Mouse (Mus musculus): ENCODE measurements around the gene Tssk2.

Gene Tssk2

GRCm38 (mm10) chr16:17911052-17911595, 12.7 kb downstream of the Tssk2 start, which contains the start of gene Ess2:
Gene Ess2 (minus strand): TSS chr16:17911348.
- peak; percentile 91 to 93 for DNase-seq

DNA sequence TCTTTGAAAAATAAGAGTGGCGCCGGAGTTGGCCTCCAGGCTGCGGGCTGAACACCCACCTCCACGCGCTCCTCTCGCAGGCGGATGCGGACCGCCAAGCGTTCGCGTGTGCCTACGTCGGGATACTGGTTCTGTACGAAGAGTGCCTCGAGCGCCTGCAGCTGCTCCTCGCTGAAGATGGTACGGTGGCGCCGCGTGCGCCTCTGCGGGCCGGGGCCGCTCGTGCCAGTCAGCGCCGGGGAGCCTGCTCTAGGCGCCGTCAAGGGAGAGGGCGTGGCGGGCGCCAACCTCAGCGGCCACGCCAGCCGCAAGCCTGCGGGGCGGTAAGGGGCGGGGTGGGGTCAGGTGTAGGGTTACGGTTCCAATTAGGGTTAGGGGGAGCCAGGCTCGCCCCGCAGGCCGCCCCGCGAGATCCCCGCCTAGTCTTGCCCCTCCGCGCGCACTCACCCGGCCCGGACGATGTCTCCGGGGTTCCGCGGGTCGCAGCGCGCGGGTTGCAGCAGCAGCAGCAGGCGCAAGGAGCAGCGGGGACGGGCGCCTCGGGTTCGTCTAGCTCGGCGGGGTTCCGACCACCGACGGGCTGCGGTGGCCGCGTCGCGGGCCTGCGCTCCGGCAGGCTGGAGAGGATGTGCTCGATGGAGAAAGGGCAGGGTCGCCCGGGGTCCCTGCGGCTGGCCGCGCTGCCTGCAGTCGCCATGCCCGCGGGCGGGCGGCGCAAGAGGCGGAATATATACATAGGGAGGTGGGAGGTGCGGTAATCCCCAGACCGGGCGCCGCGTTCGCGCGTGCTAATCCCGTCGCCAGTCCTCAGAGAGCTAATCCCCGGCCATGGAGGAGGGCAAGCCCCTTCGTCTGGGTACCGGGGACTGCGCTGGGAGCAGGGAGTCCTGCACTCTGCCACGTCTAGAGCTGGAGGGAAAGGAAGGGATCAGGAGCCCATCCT, 16.1 kb downstream of the Tssk2 start, which contains the start of gene Gsc2:
Gsc2 (minus strand) TSS at position 753 of the 943 bp plus-strand sequence.
- DNase-seq: no peak

DNA sequence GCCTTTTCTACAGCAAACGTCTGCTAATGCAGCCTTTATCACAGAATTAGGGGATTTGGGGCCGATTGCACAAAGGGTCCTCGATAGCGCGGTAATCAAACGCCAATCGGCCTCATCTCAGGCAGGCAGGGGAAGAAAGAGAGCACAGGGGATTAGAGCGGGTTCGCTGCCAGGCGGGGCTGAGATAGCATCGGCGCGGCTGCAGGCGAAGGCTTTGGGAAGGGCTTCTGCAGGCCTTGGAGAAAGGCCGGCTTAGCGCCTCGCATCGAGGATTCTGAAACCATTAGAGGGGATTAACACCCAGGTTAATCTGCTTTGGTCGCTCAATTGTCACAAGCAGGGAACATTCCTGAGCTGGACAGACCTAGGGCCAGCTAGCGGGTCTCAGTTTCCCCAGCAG, 22.1 kb downstream of the Tssk2 start:
- no peak for DNase-seq

GRCm38 (mm10) chr16:17921325-17922162, 23.1 kb downstream of the Tssk2 start:
- DNase-seq: peak; percentile 96 to 97

- DNase-seq: peak in 1 of 2 experiments; percentile 50
Observed at GRCm38 (mm10) chr16:17922163-17922538, 23.7 kb downstream of the Tssk2 start.

DNA sequence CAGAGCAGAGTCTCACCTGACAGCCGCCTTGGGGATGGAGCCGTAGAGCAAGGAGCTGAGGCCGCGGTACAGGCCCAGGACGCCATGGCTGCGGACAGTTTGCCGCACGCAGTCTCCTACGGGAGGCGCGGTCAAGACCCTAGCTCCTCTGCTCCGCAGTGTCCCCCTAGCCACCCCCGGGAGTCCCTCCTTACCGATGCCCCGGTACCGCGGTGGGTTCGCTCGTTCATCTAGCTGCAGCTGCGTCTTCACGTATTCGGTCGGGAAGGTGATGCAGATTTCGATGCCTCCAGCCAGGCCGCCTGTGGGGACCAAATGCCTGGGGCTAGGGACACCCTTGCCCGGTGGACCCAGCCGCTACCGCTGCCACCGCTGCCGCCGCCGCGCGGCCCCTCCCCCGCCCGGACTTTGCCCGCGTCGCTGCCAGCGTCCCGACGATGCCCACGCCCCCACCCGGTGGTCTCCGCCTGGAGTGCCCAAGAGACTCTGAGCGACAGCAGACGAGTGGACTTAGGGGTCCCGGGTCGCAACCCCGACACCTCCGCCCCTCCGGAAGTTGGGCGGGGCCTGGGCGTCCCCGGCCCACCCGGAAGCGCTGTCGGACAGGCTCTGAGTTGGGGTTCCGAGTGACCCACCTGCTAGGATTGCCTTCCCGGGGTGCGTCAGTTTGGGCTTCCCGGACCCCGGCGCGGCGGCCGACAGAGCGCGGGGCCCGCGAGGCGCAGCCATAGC, 29.1 kb downstream of the Tssk2 start:
- peak; percentile 26 to 39 for DNase-seq

GRCm38 (mm10) chr16:17928087-17928580, 29.7 kb downstream of the Tssk2 start, which contains the start of gene Slc25a1:
Gene Slc25a1 (minus strand): TSS chr16:17928219.
- peak; percentile 50 to 68 for DNase-seq

GRCm38 (mm10) chr16:17928627-17929104, 30.2 kb downstream of the Tssk2 start:
- peak; percentile 37 to 61 for DNase-seq

GRCm38 (mm10) chr16:17929211-17929610, 30.8 kb downstream of the Tssk2 start:
- no peak for DNase-seq

GRCm38 (mm10) chr16:17929631-17930030, 31.2 kb downstream of the Tssk2 start:
- no peak for DNase-seq

- DNase-seq: no peak
Observed at GRCm38 (mm10) chr16:17931906-17932460, 33.5 kb downstream of the Tssk2 start.

- DNase-seq: no peak
Observed at GRCm38 (mm10) chr16:17933594-17934444, 35.4 kb downstream of the Tssk2 start.

GRCm38 (mm10) chr16:17934445-17934910, 36.0 kb downstream of the Tssk2 start:
- DNase-seq: no peak

- no peak for DNase-seq
Observed at GRCm38 (mm10) chr16:17936776-17937175, 38.3 kb downstream of the Tssk2 start.

DNA sequence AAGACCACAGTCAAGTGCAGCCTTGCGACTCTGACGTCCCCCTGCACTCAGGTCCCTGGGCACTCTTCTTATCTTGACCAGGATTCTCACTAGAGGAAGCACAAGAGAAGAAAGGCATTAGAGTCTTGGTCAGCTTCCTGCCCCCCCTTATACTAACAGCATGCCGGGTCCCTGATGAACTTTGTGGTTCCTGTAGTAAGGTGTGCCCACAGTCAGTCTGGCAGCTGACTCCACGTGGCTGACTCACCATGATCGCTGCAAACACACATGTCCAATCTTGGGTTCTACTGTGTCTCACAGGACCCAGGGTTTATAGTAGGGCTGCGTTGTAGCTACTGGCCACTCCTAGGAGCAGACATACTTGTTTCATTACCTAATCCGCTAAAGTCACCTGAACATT, 39.8 kb downstream of the Tssk2 start:
- no peak for DNase-seq

GRCm38 (mm10) chr16:17938821-17939220, 40.4 kb downstream of the Tssk2 start:
- peak; percentile 72 to 77 for DNase-seq

DNA sequence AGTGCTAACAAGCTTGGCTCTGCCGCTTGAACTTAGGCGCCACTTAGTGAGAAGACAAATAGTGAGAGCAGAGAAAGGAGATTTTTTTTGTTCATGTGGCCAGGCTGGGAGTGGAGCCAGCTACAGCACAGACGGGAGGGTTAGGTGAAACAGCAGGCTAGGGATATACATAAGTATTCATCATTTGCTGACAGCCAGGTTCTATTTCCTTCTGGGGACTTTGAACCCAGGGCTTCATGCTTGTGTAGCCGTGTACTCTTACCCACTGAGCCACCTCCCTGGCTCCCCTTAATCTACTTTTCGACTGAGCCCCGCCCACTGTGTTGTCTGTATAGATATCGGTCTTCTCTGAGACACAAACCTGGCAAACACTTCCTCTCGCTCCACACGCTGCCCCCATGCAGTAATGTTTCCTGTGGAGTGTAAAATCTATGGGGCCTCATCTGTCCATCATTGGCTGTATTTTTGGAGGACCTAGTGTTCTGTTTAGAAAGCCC, 40.9 kb downstream of the Tssk2 start:
- no peak for DNase-seq

DNA sequence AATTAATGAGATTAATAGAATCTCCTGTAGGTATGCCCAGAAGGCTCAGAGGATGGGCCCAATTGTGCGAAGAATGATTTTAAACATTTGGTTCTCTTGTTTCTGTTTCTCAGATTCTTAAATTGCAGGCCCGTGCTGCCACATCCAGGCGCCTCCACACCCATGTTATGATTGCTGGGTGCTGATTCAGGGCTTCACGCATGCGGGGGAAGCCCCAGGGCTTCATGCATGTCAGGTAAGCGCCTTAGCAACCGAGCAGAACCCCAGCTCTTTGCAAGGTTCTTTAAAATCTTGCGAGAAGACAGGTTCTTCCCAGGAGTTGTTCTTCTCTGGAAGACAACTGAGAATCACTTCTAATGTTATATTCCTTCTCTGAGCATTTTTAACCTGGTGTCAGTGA, 45.0 kb downstream of the Tssk2 start:
- DNase-seq: no peak

GRCm38 (mm10) chr16:17945081-17945831, 46.8 kb downstream of the Tssk2 start:
- DNase-seq: no peak

All from cerebellum, postnatal 36 days (tissue).